Mouse (Mus musculus) testis, adult 2 months (tissue): ENCODE data around the gene Paqr5. TPM values are rescaled to one million over a fixed set of nuclear protein-coding genes. Genes with fewer than 3 reads are reported as not detected.

Experiments used
- H3K27ac ChIP-seq: fragments of 200-500 bp; 2 replicates; pipeline ENCODE4 v1.5.1; 2012; ENCODE audit warnings: low read depth, low read length; ENCODE audit not compliant: control insufficient read depth, insufficient read depth
- H3K27me3 ChIP-seq: fragments of 200-500 bp; 2 replicates; pipeline ENCODE4 v1.6.1; 2012; ENCODE audit warnings: mild to moderate bottlenecking, low read length, moderate library complexity; ENCODE audit not compliant: control insufficient read depth, insufficient read depth
- H3K36me3 ChIP-seq: fragments of 200-500 bp; 2 replicates; pipeline ENCODE4 v1.6.1; 2012; ENCODE audit warnings: mild to moderate bottlenecking, low read length; ENCODE audit not compliant: control insufficient read depth, insufficient read depth
- H3K4me1 ChIP-seq: fragments of 200-500 bp; 2 replicates; pipeline ENCODE4 v1.6.1; 2012; ENCODE audit warnings: low read length; ENCODE audit not compliant: control insufficient read depth, insufficient read depth
- H3K4me3 ChIP-seq: fragments of 200-500 bp; 2 replicates; pipeline ENCODE4 v1.5.1; 2012; ENCODE audit warnings: low read depth, mild to moderate bottlenecking, low read length, moderate library complexity, mixed read lengths; ENCODE audit not compliant: control insufficient read depth
- CTCF ChIP-seq: fragments of 200-500 bp; IDR thresholded peaks from 2 replicates; pipeline ENCODE4 v1.5.1; 2012; ENCODE audit warnings: low read depth, mild to moderate bottlenecking, inconsistent platforms, low read length, moderate library complexity; ENCODE audit not compliant: control insufficient read depth, insufficient read depth, insufficient replicate concordance
- POLR2A ChIP-seq: fragments of 200-500 bp; IDR thresholded peaks from 2 replicates; pipeline ENCODE4 v1.6.1; 2012; ENCODE audit warnings: low read depth, mild to moderate bottlenecking, inconsistent platforms, low read length, moderate library complexity; ENCODE audit not compliant: control insufficient read depth
- polyA plus RNA-seq: library from polyadenylated mRNA; depleted of rRNA; stranded (reverse); fragments of >200 nt; gene quantifications from 2 replicates; pipeline ENCODE4 v1.2.3, GENCODE M21; 2012; rRNA removed

Paqr5 gene
- 804 and 867 TPM in 2 replicates for polyA plus RNA-seq

DNA sequence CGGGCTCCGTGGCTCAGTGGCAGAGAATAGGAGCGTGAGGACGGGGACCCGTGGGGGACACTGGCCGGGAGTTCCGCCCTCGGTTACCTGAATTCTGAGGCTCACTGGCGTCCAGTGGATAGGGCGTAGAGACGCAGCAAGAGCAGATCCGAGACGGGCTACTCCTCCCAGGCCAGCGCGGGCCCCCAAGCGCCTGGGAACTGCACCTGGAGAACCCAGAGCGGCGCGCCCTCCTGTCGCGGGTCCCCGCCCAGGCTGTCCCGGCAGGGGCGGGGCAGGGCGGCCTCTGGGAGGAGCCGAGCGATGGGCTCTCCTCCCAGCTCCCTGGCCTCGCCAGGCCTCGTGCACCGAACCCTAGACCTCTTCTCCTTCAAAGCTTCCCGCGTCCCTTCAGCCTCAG is at the start of gene Paqr5:
Paqr5 (minus strand) TSS at position 257 of the 400 bp plus-strand sequence.
- TF ChIP-seq POLR2A: no peak
- no peak for TF ChIP-seq CTCF
- H3K27me3 ChIP-seq: no peaks in the 10 kb centered on the region
- no peak within 1 kb of the TSS for H3K27ac ChIP-seq
- peaks cover 3% of the 10 kb centered on the region for H3K4me1 ChIP-seq
- H3K4me3 ChIP-seq: peak within 1 kb of the TSS; percentile 31
- H3K36me3 ChIP-seq: no peaks in the 10 kb centered on the region

DNA sequence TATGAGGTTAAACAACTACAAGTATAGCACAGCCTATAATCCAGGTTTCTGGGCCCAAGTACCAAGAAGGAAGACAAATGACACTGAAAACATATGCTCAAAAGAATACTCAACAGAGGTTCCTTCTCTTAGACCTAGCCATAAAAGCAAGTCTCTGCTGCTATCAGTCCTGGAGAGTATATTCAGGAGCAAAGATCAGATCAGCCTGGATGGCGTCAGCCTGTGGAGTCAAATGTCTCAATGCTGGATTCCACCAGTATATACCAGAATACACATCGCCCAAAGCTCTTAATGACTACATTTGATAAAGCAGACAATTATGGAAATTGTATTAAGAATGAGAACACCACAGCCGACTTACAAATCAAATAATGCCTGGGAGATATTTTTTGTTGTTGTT is 35.6 kb upstream of the Paqr5 start:
- no peak for TF ChIP-seq POLR2A
- no peak for TF ChIP-seq CTCF
- H3K27me3 ChIP-seq: no peaks in the 10 kb centered on the region
- no peak overlapping the region for H3K27ac ChIP-seq
- H3K4me1 ChIP-seq: no peaks in the 10 kb centered on the region
- H3K4me3 ChIP-seq: no peak overlapping the region
- no peaks in the 10 kb centered on the region for H3K36me3 ChIP-seq

DNA sequence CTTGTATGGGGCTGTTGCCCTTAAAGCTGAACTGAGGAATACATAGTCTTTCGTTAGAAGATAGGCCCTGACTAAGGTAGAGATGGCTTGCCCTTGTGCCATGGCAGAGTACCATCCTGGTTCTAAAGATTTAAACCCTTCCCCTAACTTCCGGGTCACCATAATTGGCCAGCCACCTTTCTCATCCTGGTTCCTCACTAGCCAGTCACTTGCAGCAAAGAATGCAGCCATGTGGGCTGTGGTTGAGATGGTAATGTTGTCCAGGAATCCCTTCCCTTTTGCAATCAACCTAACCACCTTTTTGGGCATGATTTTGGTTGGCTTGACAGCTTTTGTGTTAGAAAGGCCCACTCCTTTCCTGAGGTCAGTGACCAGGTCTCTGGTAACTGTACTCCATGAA is 33.8 kb upstream of the Paqr5 start:
- no peak for TF ChIP-seq POLR2A
- no peak for TF ChIP-seq CTCF
- no peak overlapping the region for H3K4me3 ChIP-seq

DNA sequence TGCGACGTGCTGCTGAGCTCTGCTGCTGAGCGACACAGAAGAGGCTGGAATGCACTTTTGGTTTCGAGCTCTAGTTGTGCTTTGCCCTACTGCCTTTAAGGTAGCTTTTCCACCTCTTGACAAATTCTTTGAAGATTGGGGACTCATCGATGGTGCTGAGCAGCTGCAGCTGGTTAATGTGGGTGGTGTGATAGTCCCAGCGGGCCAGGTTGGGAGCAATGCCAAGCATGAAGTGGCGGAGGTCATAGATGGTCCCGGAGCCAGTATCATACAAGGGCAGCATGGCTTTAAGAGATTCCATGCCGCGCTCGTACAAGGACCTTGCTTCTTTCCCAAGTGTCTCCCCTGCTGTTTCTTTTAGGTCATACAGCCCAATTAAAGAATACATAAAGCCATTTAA is 33.3 kb upstream of the Paqr5 start:
- H3K36me3 ChIP-seq: no peaks in the 10 kb centered on the region

More for the DNA sequence above, 33.8 kb upstream of the Paqr5 start:
- H3K27me3 ChIP-seq: no peaks in the 10 kb centered on the region
- H3K36me3 ChIP-seq: no peaks in the 10 kb centered on the region
- H3K4me1 ChIP-seq: no peaks in the 10 kb centered on the region
- H3K27ac ChIP-seq: no peak overlapping the region

DNA sequence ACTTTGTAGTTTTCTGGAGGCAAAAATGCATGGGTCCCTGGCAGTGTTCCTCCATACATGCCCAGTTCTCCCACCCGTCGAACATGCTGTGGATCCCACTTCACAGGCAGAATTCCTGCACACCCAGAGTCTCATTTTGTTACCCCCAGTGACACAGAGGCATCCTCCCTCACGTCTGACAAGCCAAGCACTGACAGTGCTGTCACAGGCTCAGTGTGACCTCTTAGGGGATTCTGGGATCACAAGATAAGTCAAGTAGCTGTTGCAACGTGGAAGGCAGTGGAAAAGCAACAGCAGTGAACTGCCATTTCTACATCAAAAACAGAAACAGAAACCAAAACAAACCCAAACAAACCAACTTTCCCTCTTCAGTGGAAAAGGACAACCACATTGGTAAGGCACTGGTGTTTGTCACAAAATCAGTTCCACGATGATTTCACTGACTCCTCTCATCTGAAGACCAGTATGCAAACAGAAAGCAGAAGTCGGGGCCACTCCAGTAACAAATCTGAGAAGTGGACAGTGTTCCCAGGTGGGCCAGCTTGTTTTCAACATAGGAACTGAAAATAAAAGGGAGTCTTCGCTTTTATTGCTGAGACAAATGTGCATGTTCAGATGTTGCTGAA is 31.3 kb upstream of the Paqr5 start:
- Histone ChIP-seq H3K27ac (no peak overlapping the region), H3K4me1 (no peaks in the 10 kb centered on the region), H3K36me3 (no peaks in the 10 kb centered on the region), H3K27me3 (no peaks in the 10 kb centered on the region), H3K4me3 (no peak overlapping the region)
- no peak for TF ChIP-seq POLR2A
- no peak for TF ChIP-seq CTCF

More for the DNA sequence above, 33.3 kb upstream of the Paqr5 start:
- no peak overlapping the region for H3K4me3 ChIP-seq
- TF ChIP-seq CTCF (no peak), POLR2A (no peak)
- no peaks in the 10 kb centered on the region for H3K27me3 ChIP-seq
- H3K4me1 ChIP-seq: no peaks in the 10 kb centered on the region
- H3K27ac ChIP-seq: no peak overlapping the region

DNA sequence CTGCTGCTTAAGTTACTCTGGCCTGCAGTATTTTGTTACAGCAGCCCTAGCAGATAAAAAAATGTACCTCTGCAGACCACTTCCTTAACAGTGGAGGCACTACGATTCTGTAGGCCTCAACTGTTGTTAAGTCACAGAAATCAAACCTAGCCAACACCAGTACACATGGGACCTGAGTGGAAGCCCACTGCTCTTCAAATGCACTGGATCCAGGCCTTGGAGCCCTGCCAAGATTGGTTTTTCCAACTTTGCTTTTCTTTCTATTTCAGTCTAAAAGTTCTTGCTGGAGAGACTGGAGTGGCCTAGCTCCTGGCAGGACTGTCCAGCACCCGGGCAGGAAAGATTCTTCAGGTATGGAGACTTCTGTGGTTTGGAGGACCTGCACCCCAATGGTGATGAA is 29.6 kb upstream of the Paqr5 start:
- Histone ChIP-seq H3K27ac (no peak overlapping the region), H3K4me1 (no peaks in the 10 kb centered on the region), H3K4me3 (no peak overlapping the region), H3K36me3 (no peaks in the 10 kb centered on the region), H3K27me3 (no peaks in the 10 kb centered on the region)
- TF ChIP-seq POLR2A (no peak), CTCF (no peak)

DNA sequence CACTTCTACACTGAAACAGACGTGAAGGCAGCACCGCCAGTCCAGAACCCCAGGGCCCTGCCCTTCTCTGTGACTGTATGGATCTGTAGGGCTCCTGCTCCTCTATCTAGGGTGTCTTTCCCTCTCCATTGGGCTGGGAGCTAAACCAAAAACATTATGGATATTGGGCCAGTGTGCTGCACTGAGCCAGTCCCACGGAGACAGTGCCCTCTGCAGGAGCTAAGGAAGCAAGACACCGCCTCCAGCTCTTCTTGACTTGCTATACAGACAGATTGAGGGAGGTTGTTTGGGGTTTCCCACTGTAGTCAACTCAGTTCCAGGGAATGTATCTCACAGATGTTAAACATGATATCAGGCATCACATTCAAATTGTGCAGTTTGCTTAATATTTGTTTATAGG is 24.1 kb upstream of the Paqr5 start:
- H3K4me1 ChIP-seq: no peaks in the 10 kb centered on the region
- no peaks in the 10 kb centered on the region for H3K27me3 ChIP-seq
- H3K27ac ChIP-seq: no peak overlapping the region
- H3K4me3 ChIP-seq: no peak overlapping the region
- no peaks in the 10 kb centered on the region for H3K36me3 ChIP-seq
- TF ChIP-seq POLR2A (no peak), CTCF (peak; percentile 48; the same call in 1 of the 2 replicates)
